Mouse (Mus musculus) heart, adult 2 months (tissue): Measurements from ENCODE around the gene Wdr60.

ENCODE experiments used
- CTCF ChIP-seq: fragments of 200-600 bp; IDR thresholded peaks from 2 replicates; pipeline ENCODE4 v1.8.1; 2022; ENCODE audit warnings: antibody characterized with exemption, mild to moderate bottlenecking, moderate library complexity
- EP300 ChIP-seq: fragments of 200-500 bp; IDR thresholded peaks from 2 replicates; pipeline ENCODE4 v1.6.1; 2011; ENCODE audit warnings: low read depth, low read length, control low read depth; ENCODE audit not compliant: insufficient read depth
- POLR2A ChIP-seq: fragments of 200-500 bp; IDR thresholded peaks from 2 replicates; pipeline ENCODE4 v1.6.1; 2011; ENCODE audit warnings: mild to moderate bottlenecking, low read depth, low read length, control low read depth; ENCODE audit not compliant: insufficient read depth

GRCm38 (mm10) chr12:116280653-116281364, 18.0 kb upstream of the Wdr60 start, which contains the start of gene Esyt2:
- peak; percentile 87 for TF ChIP-seq POLR2A
- TF ChIP-seq CTCF = peak; percentile 63
- peak; percentile 84; the same call in 1 of the 2 replicates for TF ChIP-seq EP300
